Mouse (Mus musculus) CH12.LX (cell line): ENCODE data around the gene Lin7b.

Experiments
- EP300 ChIP-seq: IDR thresholded peaks from 2 replicates; pipeline ENCODE4 v1.6.1; 2011; ENCODE audit warnings: low read length, improper control_type of control experiment
- TBP ChIP-seq: conservative IDR thresholded peaks from 2 replicates; pipeline ENCODE4 v1.6.1; 2011; ENCODE audit warnings: low read depth, low read length, improper control_type of control experiment

- no peak for TF ChIP-seq TBP
- TF ChIP-seq EP300: no peak
These were observed 38.9 kb downstream of the Lin7b start for GRCm38 (mm10) chr7:45331502-45331901.
